Mouse (Mus musculus) cerebellum, adult 8-10 months (tissue): ENCODE measurements around the gene Tshr.
"Not testable (repeated sequence)": the region's sequence is repeated elsewhere in the genome, so short reads cannot be mapped to it uniquely, and the experiment has no call there.

ENCODE experiments used
- DNase-seq: peaks from one replicate; pipeline ENCODE4 v3.0.0; 2022

The Tshr gene

GRCm38 (mm10) chr12:91500475-91500874 lies 116.1 kb downstream of the Tshr start:
- no peak for DNase-seq

- no peak for DNase-seq
These were observed 127.4 kb downstream of the Tshr start for GRCm38 (mm10) chr12:91511766-91512165.

GRCm38 (mm10) chr12:91513980-91514379 lies 129.6 kb downstream of the Tshr start:
- DNase-seq: no peak

- DNase-seq: no peak
These were observed 133.4 kb downstream of the Tshr start for GRCm38 (mm10) chr12:91517808-91518207.

- DNase-seq: no peak
These were observed 139.3 kb downstream of the Tshr start for GRCm38 (mm10) chr12:91523626-91524025.

- no peak for DNase-seq
These were observed 150.2 kb downstream of the Tshr start for GRCm38 (mm10) chr12:91534514-91534913.

GRCm38 (mm10) chr12:91540202-91540601 lies 155.8 kb downstream of the Tshr start:
- no peak for DNase-seq

- no peak for DNase-seq
These were observed 165.1 kb downstream of the Tshr start for GRCm38 (mm10) chr12:91549471-91549870.

- DNase-seq: peak; percentile 51
These were observed 167.6 kb downstream of the Tshr start for GRCm38 (mm10) chr12:91551773-91552526.

GRCm38 (mm10) chr12:91557358-91558005 lies 173.1 kb downstream of the Tshr start:
- DNase-seq: not testable (repeated sequence)

- not testable (repeated sequence) for DNase-seq
These were observed 173.8 kb downstream of the Tshr start for GRCm38 (mm10) chr12:91558152-91558551.

- no peak for DNase-seq
These were observed 182.8 kb downstream of the Tshr start for GRCm38 (mm10) chr12:91567145-91567544.

GRCm38 (mm10) chr12:91569255-91569654 lies 184.9 kb downstream of the Tshr start:
- no peak for DNase-seq

GRCm38 (mm10) chr12:91571708-91572107 lies 187.3 kb downstream of the Tshr start:
- DNase-seq: no peak

GRCm38 (mm10) chr12:91579665-91580064 lies 195.3 kb downstream of the Tshr start:
- no peak for DNase-seq

- DNase-seq: no peak
These were observed 197.1 kb downstream of the Tshr start for GRCm38 (mm10) chr12:91581204-91582070.

GRCm38 (mm10) chr12:91582362-91583002 lies 198.1 kb downstream of the Tshr start:
- no peak for DNase-seq

GRCm38 (mm10) chr12:91583409-91583808 lies 199.0 kb downstream of the Tshr start:
- DNase-seq: no peak

- DNase-seq: no peak
These were observed 200.8 kb downstream of the Tshr start for GRCm38 (mm10) chr12:91585206-91585605.

GRCm38 (mm10) chr12:91585815-91586214 lies 201.5 kb downstream of the Tshr start:
- not testable (repeated sequence) for DNase-seq

GRCm38 (mm10) chr12:91587077-91587476 lies 202.7 kb downstream of the Tshr start:
- peak; percentile 9 for DNase-seq

GRCm38 (mm10) chr12:91587491-91588033 lies 203.2 kb downstream of the Tshr start:
- DNase-seq: peak; percentile 24
